Mouse (Mus musculus) embryonic facial prominence, embryonic 14.5 days (tissue): Measurements from ENCODE around the gene Fam20a. TPM values are rescaled to one million over a fixed set of nuclear protein-coding genes. Genes with fewer than 3 reads are reported as not detected.

Experiments
- ATAC-seq: fragments of 200-750 bp; cut with Nextera tagmentation; 2 replicates; pipeline ENCODE4 v1.8.0; 2017; ENCODE audit warnings: low read depth, moderate number of reproducible peaks, moderate TSS enrichment
- DNase-seq: peaks from one replicate; pipeline ENCODE4 v3.0.0-alpha.2; 2015; ENCODE audit warnings: low spot score
- H3K27ac ChIP-seq: fragments of 300-500 bp; sonication (generic); replicated peaks from 2 replicates; pipeline ENCODE4 v1.5.1; 2014; ENCODE audit warnings: low read depth, mild to moderate bottlenecking, low read length, moderate library complexity
- H3K27me3 ChIP-seq: fragments of 300-500 bp; sonication (generic); replicated peaks from 2 replicates; pipeline ENCODE4 v1.6.1; 2014; ENCODE audit warnings: low read length; ENCODE audit not compliant: control insufficient read depth, insufficient read depth
- H3K36me3 ChIP-seq: fragments of 300-500 bp; sonication (generic); 2 replicates; pipeline ENCODE4 v1.6.1; 2014; ENCODE audit warnings: low read length, mixed read lengths; ENCODE audit not compliant: control insufficient read depth, insufficient read depth
- H3K4me1 ChIP-seq: fragments of 300-500 bp; sonication (generic); 2 replicates; pipeline ENCODE4 v1.6.1; 2014; ENCODE audit warnings: antibody characterized with exemption, low read length; ENCODE audit not compliant: control insufficient read depth, insufficient read depth
- H3K4me2 ChIP-seq: fragments of 300-500 bp; sonication (generic); 2 replicates; pipeline ENCODE4 v1.6.1; 2014; ENCODE audit warnings: low read depth, mild to moderate bottlenecking, low read length, moderate library complexity, mixed read lengths
- H3K4me3 ChIP-seq: fragments of 300-500 bp; sonication (generic); 2 replicates; pipeline ENCODE4 v1.5.1; 2014; ENCODE audit warnings: low read depth, mild to moderate bottlenecking, low read length
- H3K9ac ChIP-seq: fragments of 300-500 bp; sonication (generic); 2 replicates; pipeline ENCODE4 v1.6.1; 2014; ENCODE audit warnings: low read depth, mild to moderate bottlenecking, low read length, moderate library complexity, mixed read lengths
- H3K9me3 ChIP-seq: fragments of 300-500 bp; sonication (generic); 2 replicates; pipeline ENCODE4 v1.6.1; 2016; ENCODE audit warnings: low read length; ENCODE audit not compliant: control insufficient read depth
- WGBS: fragments of 180-500 bp; shearing (Covaris S2); extraction: QIAGEN DNeasy Blood & Tissue Kit; methylation state at CpG from one replicate; pipeline ENCODE4 v1.1.7; 2014; 5-methylcytosine and 5-hydroxymethylcytosine counted together
- polyA plus RNA-seq: library from polyadenylated mRNA; unstranded; fragments of >200 nt; fragmentation: Nextera tagmentation; extraction: Ambion mirVana; gene quantifications from 2 replicates; pipeline ENCODE4 v1.2.1, GENCODE M21; 2014

Fam20a gene
- polyA plus RNA-seq, 1 experiment from 2014 or later: 7.3 TPM

GRCm38 (mm10) chr11:109628099-109628498, 94.0 kb downstream of the Fam20a start:
- no peak overlapping the region for H3K4me3 ChIP-seq
- 86% methylated on average over 3 of the region's 3 CpGs for WGBS
- H3K9ac ChIP-seq: no peak overlapping the region
- ATAC-seq (no peak), DNase-seq (no peak)
- no peak overlapping the region for H3K27ac ChIP-seq
- no peaks in the 10 kb centered on the region for H3K9me3 ChIP-seq
- no peak overlapping the region for H3K4me2 ChIP-seq
- no peaks in the 10 kb centered on the region for H3K36me3 ChIP-seq
- no peaks in the 10 kb centered on the region for H3K4me1 ChIP-seq
- no peaks in the 10 kb centered on the region for H3K27me3 ChIP-seq

GRCm38 (mm10) chr11:109627648-109628047, 94.4 kb downstream of the Fam20a start:
- Histone ChIP-seq H3K27ac (no peak overlapping the region), H3K9me3 (no peaks in the 10 kb centered on the region), H3K27me3 (no peaks in the 10 kb centered on the region), H3K4me1 (0 out of 2 replicates have a peak, but pooled peaks cover 3% of the 10 kb centered on the region), H3K9ac (no peak overlapping the region), H3K4me2 (no peak overlapping the region), H3K36me3 (no peaks in the 10 kb centered on the region), H3K4me3 (no peak overlapping the region)
- ATAC-seq (no peak), DNase-seq (no peak)
- 90% methylated on average over 4 of the region's 4 CpGs for WGBS

- Histone ChIP-seq H3K27ac (no peak overlapping the region), H3K4me1 (0 out of 2 replicates have a peak, but pooled peaks cover 7% of the 10 kb centered on the region), H3K9me3 (no peaks in the 10 kb centered on the region), H3K27me3 (no peaks in the 10 kb centered on the region), H3K4me2 (no peak overlapping the region), H3K36me3 (no peaks in the 10 kb centered on the region), H3K9ac (no peak overlapping the region), H3K4me3 (no peak overlapping the region)
- WGBS: 78% methylated on average over 7 of the region's 7 CpGs
- ATAC-seq (no peak), DNase-seq (no peak)
Measured at GRCm38 (mm10) chr11:109623238-109623637, 98.8 kb downstream of the Fam20a start.

GRCm38 (mm10) chr11:109622518-109623037, 99.5 kb downstream of the Fam20a start:
- ATAC-seq: peak; percentile 62
- WGBS: 16% methylated on average over 15 of the region's 15 CpGs
- no peak overlapping the region for H3K4me3 ChIP-seq
- no peak overlapping the region for H3K27ac ChIP-seq
- no peaks in the 10 kb centered on the region for H3K9me3 ChIP-seq
- H3K4me1 ChIP-seq: 0 out of 2 replicates have a peak, but pooled peaks cover 7% of the 10 kb centered on the region
- no peaks in the 10 kb centered on the region for H3K27me3 ChIP-seq
- H3K4me2 ChIP-seq: peak overlapping the region; percentile 37
- peak; percentile 58 for DNase-seq
- no peaks in the 10 kb centered on the region for H3K36me3 ChIP-seq
- H3K9ac ChIP-seq: no peak overlapping the region

GRCm38 (mm10) chr11:109621183-109621582, 100.9 kb downstream of the Fam20a start:
- Histone ChIP-seq H3K4me2 (no peak overlapping the region), H3K9ac (no peak overlapping the region), H3K4me1 (peaks cover 7% of the 10 kb centered on the region; the same call in 1 of the 2 replicates), H3K9me3 (no peaks in the 10 kb centered on the region), H3K27ac (no peak overlapping the region), H3K36me3 (no peaks in the 10 kb centered on the region), H3K4me3 (no peak overlapping the region), H3K27me3 (no peaks in the 10 kb centered on the region)
- ATAC-seq (no peak), DNase-seq (peak; percentile 74)
- WGBS: 9% methylated on average over 2 of the region's 2 CpGs

- no peaks in the 10 kb centered on the region for H3K9me3 ChIP-seq
- 68% methylated on average over 6 of the region's 6 CpGs for WGBS
- no peaks in the 10 kb centered on the region for H3K36me3 ChIP-seq
- H3K27ac ChIP-seq: no peak overlapping the region
- no peaks in the 10 kb centered on the region for H3K27me3 ChIP-seq
- no peak overlapping the region for H3K9ac ChIP-seq
- DNase-seq (peak; percentile 32), ATAC-seq (no peak)
- H3K4me3 ChIP-seq: no peak overlapping the region
- no peak overlapping the region for H3K4me2 ChIP-seq
- peaks cover 7% of the 10 kb centered on the region; the same call in 1 of the 2 replicates for H3K4me1 ChIP-seq
Measured at GRCm38 (mm10) chr11:109620356-109620755, 101.7 kb downstream of the Fam20a start.

Other genes with a start within 250 kb of the Fam20a start
- 4.3 and 4.7 TPM in 2 replicates for gene Arsg, start 248.9 kb downstream of the Fam20a start, polyA plus RNA-seq
- gene Slc16a6, start 248.7 kb downstream of the Fam20a start, polyA plus RNA-seq: 5.6 and 7.9 TPM in 2 replicates
- gene Wipi1, start 110.3 kb downstream of the Fam20a start, polyA plus RNA-seq: 36.1 and 37.8 TPM in 2 replicates
- gene Prkar1a, start 72.9 kb downstream of the Fam20a start, polyA plus RNA-seq: 432 and 435 TPM in 2 replicates
- not detected in 2 replicates for gene 1700012B07Rik, start 105.8 kb upstream of the Fam20a start, polyA plus RNA-seq